Mouse (Mus musculus): ENCODE results near the gene Pip5kl1. TPM values are rescaled to one million over a fixed set of nuclear protein-coding genes. Genes with fewer than 3 reads are reported as not detected.

Gene Pip5kl1
- total RNA-seq, 2 experiments from 2014 or later: 0.31 TPM; not detected in 1

Other genes with a start within 250 kb of the Pip5kl1 start
- 56.3 and 67.0 TPM in 2 replicates for gene Ciz1, start 222.5 kb upstream of the Pip5kl1 start, total RNA-seq (2015)
- gene Ciz1, start 222.5 kb upstream of the Pip5kl1 start, total RNA-seq (2017): 66.2 and 81.0 TPM in 2 replicates
- 0.47 TPM in 1 of 2 replicates, not detected in the other for gene Dnm1, start 221.5 kb upstream of the Pip5kl1 start, total RNA-seq (2015)
- not detected in 2 replicates for gene Dnm1, start 221.5 kb upstream of the Pip5kl1 start, total RNA-seq (2017)
- gene 1110008P14Rik, start 192.9 kb upstream of the Pip5kl1 start, total RNA-seq (2015): 30.4 and 38.4 TPM in 2 replicates
- 29.1 and 32.3 TPM in 2 replicates for gene 1110008P14Rik, start 192.9 kb upstream of the Pip5kl1 start, total RNA-seq (2017)
- 3,591 and 4,679 TPM in 2 replicates for gene Lcn2, start 186.5 kb upstream of the Pip5kl1 start, total RNA-seq (2015)
- gene Lcn2, start 186.5 kb upstream of the Pip5kl1 start, total RNA-seq (2017): 682 and 1,100 TPM in 2 replicates
- 5.0 and 6.7 TPM in 2 replicates for gene Ptges2, start 178.9 kb upstream of the Pip5kl1 start, total RNA-seq (2015)
- 7.2 and 8.8 TPM in 2 replicates for gene Ptges2, start 178.9 kb upstream of the Pip5kl1 start, total RNA-seq (2017)
- 2.9 and 3.5 TPM in 2 replicates for gene Naif1, start 124.3 kb upstream of the Pip5kl1 start, total RNA-seq (2015)
- 3.2 and 3.9 TPM in 2 replicates for gene Naif1, start 124.3 kb upstream of the Pip5kl1 start, total RNA-seq (2017)
- 4.6 and 6.9 TPM in 2 replicates for gene Slc25a25, start 123.4 kb upstream of the Pip5kl1 start, total RNA-seq (2015)
- gene Slc25a25, start 123.4 kb upstream of the Pip5kl1 start, total RNA-seq (2017): 8.4 and 10.7 TPM in 2 replicates
- gene Fam102a, start 39.5 kb upstream of the Pip5kl1 start, total RNA-seq (2015): 6.5 and 6.6 TPM in 2 replicates
- 4.6 and 4.8 TPM in 2 replicates for gene Fam102a, start 39.5 kb upstream of the Pip5kl1 start, total RNA-seq (2017)
- 82.8 and 91.7 TPM in 2 replicates for gene Dpm2, start 3.9 kb upstream of the Pip5kl1 start, total RNA-seq (2015)
- gene Dpm2, start 3.9 kb upstream of the Pip5kl1 start, total RNA-seq (2017): 32.0 and 35.3 TPM in 2 replicates
- gene 9430097D07Rik, start 887 bp downstream of the Pip5kl1 start, total RNA-seq (2015): not detected in 2 replicates
- gene 9430097D07Rik, start 887 bp downstream of the Pip5kl1 start, total RNA-seq (2017): not detected in 2 replicates
- gene St6galnac4, start 12.3 kb downstream of the Pip5kl1 start, total RNA-seq (2015): 5.8 and 9.2 TPM in 2 replicates
- gene St6galnac4, start 12.3 kb downstream of the Pip5kl1 start, total RNA-seq (2017): 8.6 and 12.1 TPM in 2 replicates
- 8.2 and 8.6 TPM in 2 replicates for gene St6galnac6, start 24.9 kb downstream of the Pip5kl1 start, total RNA-seq (2015)
- gene St6galnac6, start 24.9 kb downstream of the Pip5kl1 start, total RNA-seq (2017): 13.1 and 13.3 TPM in 2 replicates
- not detected in 2 replicates for gene Ak1, start 47.0 kb downstream of the Pip5kl1 start, total RNA-seq (2015)
- not detected in 2 replicates for gene Ak1, start 47.0 kb downstream of the Pip5kl1 start, total RNA-seq (2017)
- 6.3 and 7.9 TPM in 2 replicates for gene Eng, start 71.8 kb downstream of the Pip5kl1 start, total RNA-seq (2015)
- 2.0 and 2.2 TPM in 2 replicates for gene Eng, start 71.8 kb downstream of the Pip5kl1 start, total RNA-seq (2017)
- gene Fpgs, start 129.3 kb downstream of the Pip5kl1 start, total RNA-seq (2015): 0.91 and 4.6 TPM in 2 replicates
- gene Fpgs, start 129.3 kb downstream of the Pip5kl1 start, total RNA-seq (2017): 2.6 and 3.0 TPM in 2 replicates
- 82.1 and 84.4 TPM in 2 replicates for gene Cdk9, start 138.3 kb downstream of the Pip5kl1 start, total RNA-seq (2015)
- gene Cdk9, start 138.3 kb downstream of the Pip5kl1 start, total RNA-seq (2017): 73.9 and 79.2 TPM in 2 replicates
- 49.8 and 56.2 TPM in 2 replicates for gene Sh2d3c, start 146.3 kb downstream of the Pip5kl1 start, total RNA-seq (2015)
- 30.1 and 38.2 TPM in 2 replicates for gene Sh2d3c, start 146.3 kb downstream of the Pip5kl1 start, total RNA-seq (2017)
- not detected in 2 replicates for gene 6330409D20Rik, start 166.2 kb downstream of the Pip5kl1 start, total RNA-seq (2015)
- gene 6330409D20Rik, start 166.2 kb downstream of the Pip5kl1 start, total RNA-seq (2017): not detected in 2 replicates
- gene Tor2a, start 182.4 kb downstream of the Pip5kl1 start, total RNA-seq (2015): 19.0 and 24.2 TPM in 2 replicates
- 17.7 and 17.8 TPM in 2 replicates for gene Tor2a, start 182.4 kb downstream of the Pip5kl1 start, total RNA-seq (2017)
- not detected in 2 replicates for gene Ttc16, start 200.8 kb downstream of the Pip5kl1 start, total RNA-seq (2015)
- not detected in 2 replicates for gene Ttc16, start 200.8 kb downstream of the Pip5kl1 start, total RNA-seq (2017)
- 0.57 TPM in 1 of 2 replicates, not detected in the other for gene Ptrh1, start 201.0 kb downstream of the Pip5kl1 start, total RNA-seq (2015)
- gene Ptrh1, start 201.0 kb downstream of the Pip5kl1 start, total RNA-seq (2017): 0.88 and 5.4 TPM in 2 replicates
- not detected in 2 replicates for gene Cfap157, start 209.6 kb downstream of the Pip5kl1 start, total RNA-seq (2015)
- not detected in 2 replicates for gene Cfap157, start 209.6 kb downstream of the Pip5kl1 start, total RNA-seq (2017)